Comparison of ENCODE assay signal across 8 mouse cellular contexts in genomic region chr13:75876188-75876587, GRCm38 (mm10). TPM values are rescaled to one million over a fixed set of nuclear protein-coding genes. Genes with fewer than 3 reads are reported as not detected.
DNase-seq lines count a peak whose midpoint lies in the region; ATAC-seq and TF ChIP-seq lines count a peak whose summit lies in the region.
"Not testable (repeated sequence)": the region's sequence is repeated elsewhere in the genome, so short reads cannot be mapped to it uniquely, and the experiment has no call there.

No protein-coding gene starts in this region.

- ATAC-seq in cerebellum, adult (ENCODE audit: insufficient number of reproducible peaks, low FRiP score, low TSS enrichment) = peak; percentile 66
- ATAC-seq in frontal cortex, adult (ENCODE audit: low TSS enrichment) = peak; percentile 64; the same call in 1 of the 2 replicates
- ATAC-seq in midbrain, embryonic 16.5 days = peak; percentile 49; the same call in 1 of the 2 replicates

- not testable (repeated sequence) for H3K4me3 ChIP-seq in lung, adult 2 months (replicated peaks; ENCODE audit: extremely low read depth, low read depth, low read length); midbrain, embryonic 16.5 days (ENCODE audit: low read depth, low read length)

- not testable (repeated sequence) for H3K9ac ChIP-seq in midbrain, embryonic 16.5 days (ENCODE audit: low read depth, low read length)

- H3K36me3 ChIP-seq in midbrain, embryonic 16.5 days (ENCODE audit: control insufficient read depth, insufficient read depth, low read length) = not testable (repeated sequence)

- 73% methylated on average over 7 of the region's 7 CpGs for WGBS in lung, adult 2 months
- WGBS in midbrain, embryonic 16.5 days = 67% methylated on average over 6 of the region's 7 CpGs

- not testable (repeated sequence) for TF ChIP-seq CTCF in lung, adult 2 months (IDR thresholded peaks at IDR 0.05; ENCODE audit: insufficient read depth, low read length)

- not testable (repeated sequence) for H3K27ac ChIP-seq in midbrain, embryonic 16.5 days (ENCODE audit: low read length)

- H3K4me1 ChIP-seq in lung, adult 2 months (ENCODE audit: control insufficient read depth, insufficient read depth, low read length); midbrain, embryonic 16.5 days (ENCODE audit: control insufficient read depth, insufficient read depth, low read length): not testable (repeated sequence)

- not testable (repeated sequence) for TF ChIP-seq POLR2A in lung, adult 2 months (IDR thresholded peaks at IDR 0.05; ENCODE audit: borderline replicate concordance, extremely low read depth, low read depth, low read length)

- not testable (repeated sequence) for H3K4me2 ChIP-seq in midbrain, embryonic 16.5 days (ENCODE audit: low read length)

- DNase-seq in R1 (ENCODE audit: low read depth, low spot score) = peak; percentile 32
- DNase-seq in cerebellum, adult 18-20 months = peak; percentile 58 to 63
- DNase-seq in cerebellum, adult 9-10 months = peak; percentile 56
- peak; percentile 54 to 66 for DNase-seq in cerebellum, postnatal 14 days
- peak; percentile 15 for DNase-seq in lung, adult 2 months

- not testable (repeated sequence) for H3K27me3 ChIP-seq in midbrain, embryonic 16.5 days (ENCODE audit: control insufficient read depth, insufficient read depth, low read depth, low read length)

- not testable (repeated sequence) for H3K9me3 ChIP-seq in midbrain, embryonic 16.5 days (replicated peaks; ENCODE audit: control insufficient read depth, low read length, poor library complexity, severe bottlenecking)

RNA-seq across cellular contexts. Expression of gene Glrx, which starts 36.5 kb away (rescaled TPM):
- 23.3 and 65.9 TPM in 2 replicates for polyA plus RNA-seq in lung, adult 2 months (2012; rRNA removed)
- 50.0 and 56.9 TPM in 2 replicates for polyA plus RNA-seq in midbrain, embryonic 16.5 days (2015; fragmentation: Nextera tagmentation; extraction: Ambion mirVana)
